24 mouse cellular contexts compared by ENCODE assay signal in genomic region chr3:59181134-59181533, GRCm38 (mm10). TPM values are rescaled to one million over a fixed set of nuclear protein-coding genes. Genes with fewer than 3 reads are reported as not detected.
DNase-seq lines count a peak whose midpoint lies in the region; ATAC-seq and TF ChIP-seq lines count a peak whose summit lies in the region.
"Had no signal": no experiment of that assay in that cellular context is flagged by ENCODE, and none has a peak within 500 bp of the region (broad histone marks: within the 10 kb centered on the region; RNA-seq: fewer than 3 reads in every experiment).

No protein-coding gene starts in this region.

- peak; percentile 52 for DNase-seq in cerebellum, adult 9-10 months
- no peak for DNase-seq in layer of hippocampus, adult 2 months (ENCODE audit: low spot score in 2 of 2)
- DNase-seq in layer of hippocampus, postnatal 10 days (ENCODE audit: low spot score in 2 of 2) = no peak
- DNase-seq in 3134 (ENCODE audit: extremely low read depth, insufficient read length, low spot score) (peak; percentile 14), NIH3T3 (ENCODE audit: low read depth) (peak; percentile 28)
- DNase-seq in adrenal gland, postnatal 36 days = no peak
- no peak for DNase-seq in stomach, postnatal 0 days (ENCODE audit: low spot score)
- DNase-seq: gastrocnemius, postnatal 25 days; kidney, adult 2 months; kidney, postnatal 25 days; lung, postnatal 14 days; retina, postnatal 1 day had no signal

- WGBS in stomach, postnatal 0 days = 76% methylated on average over 5 of the region's 5 CpGs

- TF ChIP-seq CTCF in layer of hippocampus, adult 2 months (conservative IDR thresholded peaks at IDR 0.05) = peak; percentile 34
- no peak for TF ChIP-seq CTCF in stomach, postnatal 0 days (IDR thresholded peaks at IDR 0.05; ENCODE audit: low read depth)

- H3K36me3 ChIP-seq in stomach, postnatal 0 days (ENCODE audit: control insufficient read depth, insufficient read depth, low read length) = no peaks in the 10 kb centered on the region
- H3K36me3 ChIP-seq: forebrain, embryonic 12.5 days; liver, embryonic 12.5 days; midbrain, embryonic 10.5 days had no signal

- TF ChIP-seq EP300 in stomach, postnatal 0 days (optimal IDR thresholded peaks at IDR 0.05) = no peak

- H3K9me3 ChIP-seq in stomach, postnatal 0 days (ENCODE audit: control insufficient read depth, low read length) = no peaks in the 10 kb centered on the region
- H3K9me3 ChIP-seq: forebrain, embryonic 12.5 days; liver, embryonic 12.5 days; midbrain, embryonic 10.5 days had no signal

- ATAC-seq in cerebellum, adult (ENCODE audit: insufficient number of reproducible peaks, low FRiP score, low TSS enrichment) = no peak
- no peak for ATAC-seq in stomach, postnatal 0 days (ENCODE audit: low FRiP score, low TSS enrichment)
- ATAC-seq: liver, embryonic 12.5 days; Patski had no signal

- H3K9ac ChIP-seq in stomach, postnatal 0 days (ENCODE audit: low read length) = no peak overlapping the region
- H3K9ac ChIP-seq: forebrain, embryonic 12.5 days; liver, embryonic 12.5 days had no signal

- no peak overlapping the region for H3K4me3 ChIP-seq in layer of hippocampus, adult 2 months
- H3K4me3 ChIP-seq in stomach, postnatal 0 days (ENCODE audit: low read depth, low read length) = no peak overlapping the region
- H3K4me3 ChIP-seq: forebrain, embryonic 12.5 days; left cerebral cortex, adult 2 months; liver, embryonic 12.5 days; midbrain, embryonic 10.5 days had no signal

- no peaks in the 10 kb centered on the region for H3K4me1 ChIP-seq in stomach, postnatal 0 days (replicated peaks; ENCODE audit: control insufficient read depth, insufficient read depth)
- H3K4me1 ChIP-seq: forebrain, embryonic 12.5 days; midbrain, embryonic 10.5 days had no signal

- H3K27me3 ChIP-seq in stomach, postnatal 0 days (ENCODE audit: control insufficient read depth, insufficient read depth, low read length) = no peaks in the 10 kb centered on the region
- H3K27me3 ChIP-seq: forebrain, embryonic 12.5 days; liver, embryonic 12.5 days; Patski had no signal

- no peak overlapping the region for H3K27ac ChIP-seq in layer of hippocampus, adult 2 months
- no peak overlapping the region for H3K27ac ChIP-seq in stomach, postnatal 0 days (replicated peaks)
- H3K27ac ChIP-seq: forebrain, embryonic 12.5 days; left cerebral cortex, adult 2 months; liver, embryonic 12.5 days; midbrain, embryonic 10.5 days had no signal

- H3K4me2 ChIP-seq in stomach, postnatal 0 days (replicated peaks; ENCODE audit: low read depth) = no peak overlapping the region
- H3K4me2 ChIP-seq: forebrain, embryonic 12.5 days; liver, embryonic 12.5 days had no signal

RNA-seq across cellular contexts. Expression of gene Gpr87, which starts 13.8 kb away (rescaled TPM):
- not detected for total RNA-seq in layer of hippocampus, adult 2 months (2021)
- total RNA-seq in layer of hippocampus, postnatal 10 days (2021) = not detected
- not detected for total RNA-seq in adrenal gland, postnatal 36 days (2021)
- polyA plus RNA-seq in stomach, postnatal 0 days (2015; fragmentation: Nextera tagmentation; extraction: Ambion mirVana) = 46.9 and 49.3 TPM in 2 replicates
- total RNA-seq: adrenal gland, postnatal 4 days; gastrocnemius, postnatal 25 days; hematopoietic stem cell, adult 5-6 weeks; left cerebral cortex, adult 2 months; neutrophil, adult 5-6 weeks had no signal
- polyA plus RNA-seq: C2C12; cortical plate, adult 2 months; liver, embryonic 12.5 days; midbrain, postnatal 0 days; Patski had no signal

RNA-seq across cellular contexts. Expression of gene P2ry14, which starts 27.7 kb away (rescaled TPM):
- total RNA-seq in layer of hippocampus, adult 2 months (2021) = 1 to 10 TPM; 1.8 to 3.5 TPM
- total RNA-seq in layer of hippocampus, postnatal 10 days (2021) = 1 to 10 TPM; 1.1 to 1.6 TPM
- total RNA-seq in adrenal gland, postnatal 36 days (2021) = 10 to 100 TPM; 18.0 to 19.1 TPM
- polyA plus RNA-seq in stomach, postnatal 0 days (2015; fragmentation: Nextera tagmentation; extraction: Ambion mirVana) = 9.8 and 13.4 TPM in 2 replicates
- polyA plus RNA-seq: C2C12 had no signal

RNA-seq across cellular contexts. Expression of gene P2ry13, which starts 29.5 kb away (rescaled TPM):
- 10 to 100 TPM in 1 of 2 experiments, 1 to 10 TPM in 1; 9.4 to 10.1 TPM for total RNA-seq in layer of hippocampus, adult 2 months (2021)
- 10 to 100 TPM in 1 of 2 experiments, 1 to 10 TPM in 1; 9.2 to 11.4 TPM for total RNA-seq in layer of hippocampus, postnatal 10 days (2021)
- total RNA-seq in adrenal gland, postnatal 36 days (2021) = under 1 TPM; 0.56 to 0.95 TPM
- 1.6 and 1.7 TPM in 2 replicates for polyA plus RNA-seq in stomach, postnatal 0 days (2015; fragmentation: Nextera tagmentation; extraction: Ambion mirVana)
- polyA plus RNA-seq: C2C12, Patski had no signal

Comparison
In these comparisons a context has a peak if more than half of its experiments do, and no peak if none do; other contexts are left out.
1. DNase-seq: peak in cerebellum, adult 9-10 months (single experiment), 3134 (single experiment) and NIH3T3 (single experiment); none in layer of hippocampus, adult 2 months (0 of 2), layer of hippocampus, postnatal 10 days (0 of 2), adrenal gland, postnatal 36 days (0 of 2) and stomach, postnatal 0 days (single experiment).
2. RNA of gene P2ry14, which starts 27.7 kb away (total RNA-seq): 18.0 to 19.1 TPM in adrenal gland, postnatal 36 days; 1.8 to 3.5 TPM in layer of hippocampus, adult 2 months and 1.1 to 1.6 TPM in layer of hippocampus, postnatal 10 days; every median in the first group is over 4 times any median in the second.
3. RNA of gene P2ry13, which starts 29.5 kb away (total RNA-seq): 9.2 to 11.4 TPM in layer of hippocampus, postnatal 10 days and 9.4 to 10.1 TPM in layer of hippocampus, adult 2 months; 0.56 to 0.95 TPM in adrenal gland, postnatal 36 days; every median in the first group is over 4 times any median in the second.